Mouse (Mus musculus) kidney, postnatal 14 days (tissue): ENCODE measurements around the gene Man1a.

Source experiments
- DNase-seq: peaks from one replicate; pipeline ENCODE4 v3.0.0; 2022; ENCODE audit warnings: mixed read lengths

Gene Man1a

DNA sequence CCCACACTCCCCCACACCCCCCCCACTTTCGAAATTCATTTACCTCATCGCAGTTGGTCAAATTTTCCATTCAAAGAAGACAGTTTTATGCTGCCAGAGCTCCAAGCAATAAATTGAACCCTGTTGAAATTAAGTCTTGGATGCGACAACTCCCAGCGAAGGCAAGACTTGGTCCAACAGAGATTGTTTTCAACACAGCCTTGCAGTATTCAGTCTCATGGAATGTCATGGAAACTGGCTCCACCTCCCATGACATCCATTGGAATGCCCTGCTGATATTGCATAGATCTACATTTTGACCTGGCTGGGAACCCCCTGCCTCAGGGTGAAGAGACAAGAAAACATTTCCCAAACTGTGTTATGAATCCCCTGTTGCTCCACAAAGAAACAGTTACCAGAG lies at the start of gene Man1a:
Gene Man1a (minus strand): TSS at position 190 of the 400 bp plus-strand sequence.
- DNase-seq = peak; percentile 8

DNA sequence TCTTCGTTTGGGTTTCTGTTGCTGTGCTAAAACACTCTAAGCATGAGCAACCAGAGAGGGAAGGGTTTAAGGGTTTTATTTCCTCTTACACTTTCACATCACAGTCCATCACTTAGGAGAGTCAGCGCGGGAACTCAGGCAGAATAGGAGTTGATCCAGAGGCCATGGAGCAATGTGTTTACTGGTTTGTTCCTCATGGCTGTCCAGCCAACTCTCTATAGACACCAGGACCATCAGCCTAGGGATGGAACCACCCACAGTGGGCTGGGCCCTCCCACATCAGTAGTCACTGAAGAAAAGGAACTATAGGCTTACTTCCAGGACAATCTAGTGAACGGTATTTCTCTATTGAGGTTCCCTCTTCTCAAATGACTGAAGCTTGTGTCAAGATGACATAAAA lies 45.4 kb upstream of the Man1a start:
- no peak for DNase-seq

DNA sequence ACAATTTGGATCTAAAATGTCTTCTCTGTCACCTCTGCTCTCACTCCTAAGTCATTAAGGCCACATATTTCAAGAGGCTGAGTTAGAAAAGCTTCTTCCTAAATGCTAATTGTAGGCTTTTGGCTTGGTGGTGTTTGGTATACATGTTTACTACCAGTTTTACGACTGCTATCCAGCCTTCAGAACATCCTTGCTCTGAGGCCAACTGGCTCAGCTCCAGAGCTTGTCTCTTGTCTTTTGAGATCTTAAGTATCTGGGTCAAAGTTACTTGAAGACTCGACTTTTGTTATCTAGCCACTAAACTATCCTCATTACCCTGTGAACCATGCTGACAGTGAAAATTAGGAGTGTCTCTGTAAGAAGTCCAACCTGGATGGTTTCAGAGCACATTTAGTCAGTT lies 44.0 kb upstream of the Man1a start:
- peak; percentile 81 for DNase-seq

DNA sequence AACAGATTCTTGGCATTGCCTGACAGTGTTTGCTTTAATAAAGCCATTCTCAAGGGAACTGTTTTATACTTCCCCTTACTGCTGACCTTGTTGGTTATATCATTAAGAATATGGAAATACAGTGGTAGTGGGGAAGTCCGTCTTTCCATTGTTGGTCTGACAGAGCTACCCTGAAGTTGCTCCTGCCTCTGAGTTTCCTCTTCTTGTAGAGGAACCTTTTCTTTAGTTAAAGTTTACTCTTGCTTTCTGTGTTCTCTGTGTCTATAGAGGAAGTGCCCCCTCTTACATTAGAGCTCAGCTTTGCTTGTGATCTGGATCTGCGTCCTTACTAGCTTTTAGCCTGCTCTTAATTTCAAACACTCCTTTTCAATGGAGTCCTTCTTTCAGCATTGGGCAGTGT lies 42.9 kb upstream of the Man1a start:
- no peak for DNase-seq

DNA sequence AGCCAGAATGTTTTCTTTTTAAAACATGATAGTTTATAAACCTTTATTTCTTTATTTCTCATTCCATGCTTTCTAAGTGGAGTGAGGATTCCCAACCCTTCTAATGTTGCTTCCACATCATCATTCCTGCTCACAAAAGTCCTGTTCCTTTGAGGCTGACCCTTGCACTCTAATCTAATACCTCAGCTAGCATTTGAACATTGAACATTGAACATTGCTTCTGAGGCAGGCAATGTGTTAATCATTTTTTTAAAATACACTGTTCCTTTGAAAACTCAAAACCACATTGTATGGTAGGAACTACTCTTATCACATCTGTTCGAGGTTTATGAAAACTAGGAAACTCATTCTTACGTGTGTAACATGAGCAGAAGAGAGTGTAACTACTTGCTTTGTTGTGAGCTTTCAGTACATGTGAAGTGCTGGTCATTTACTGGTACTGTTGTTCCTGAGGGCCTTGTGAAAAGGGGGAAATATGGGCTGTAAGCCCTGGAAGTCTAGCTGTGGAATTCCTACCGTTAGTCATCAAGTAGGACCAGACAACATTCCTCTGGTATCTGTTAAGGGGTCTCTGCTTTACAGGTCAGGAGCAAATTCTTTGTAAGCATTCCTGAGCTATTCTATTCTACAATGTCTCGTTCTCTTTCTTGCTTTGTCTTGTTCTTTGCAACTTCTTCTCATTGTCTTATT lies 42.0 kb upstream of the Man1a start:
- DNase-seq = no peak

DNA sequence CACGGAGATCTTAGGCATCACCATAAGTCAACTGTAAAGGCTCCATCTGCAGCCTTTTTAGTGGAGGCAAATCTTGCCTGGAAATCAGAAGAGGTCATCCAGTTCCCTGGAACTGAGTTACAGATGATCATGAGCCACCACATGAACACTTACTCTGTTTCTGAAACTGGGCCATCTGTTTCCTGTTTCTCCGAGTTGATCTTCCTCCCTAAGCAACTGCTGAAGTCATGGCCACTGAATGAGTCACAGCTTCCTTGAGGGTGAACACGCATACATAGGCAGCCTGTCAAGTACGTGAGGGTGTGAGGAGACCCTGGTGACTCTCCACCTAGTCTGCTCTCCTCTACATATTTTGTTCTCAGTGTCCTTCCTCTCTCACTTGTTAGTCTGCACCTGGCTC lies 41.4 kb upstream of the Man1a start:
- DNase-seq = peak; percentile 49

DNA sequence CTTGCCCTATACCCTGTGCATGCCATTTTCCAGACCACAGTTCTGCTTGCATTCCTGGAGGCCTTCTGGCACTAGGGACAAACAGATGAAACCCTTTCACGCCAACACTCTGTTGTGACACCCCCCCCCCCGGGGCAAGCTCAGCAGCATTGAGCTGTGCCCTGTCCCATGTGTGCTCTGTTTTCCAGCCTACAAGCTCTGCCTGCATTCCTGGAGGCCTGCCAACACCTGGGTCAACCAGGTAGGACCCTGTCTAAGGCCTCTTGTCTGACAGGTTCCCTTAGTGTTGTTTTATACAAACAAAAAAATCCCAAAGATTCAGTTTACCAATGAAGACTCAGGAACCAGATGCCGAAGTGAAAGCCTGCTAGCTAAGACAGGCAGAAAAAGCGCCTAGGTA lies 27.3 kb upstream of the Man1a start:
- DNase-seq = peak; percentile 12

DNA sequence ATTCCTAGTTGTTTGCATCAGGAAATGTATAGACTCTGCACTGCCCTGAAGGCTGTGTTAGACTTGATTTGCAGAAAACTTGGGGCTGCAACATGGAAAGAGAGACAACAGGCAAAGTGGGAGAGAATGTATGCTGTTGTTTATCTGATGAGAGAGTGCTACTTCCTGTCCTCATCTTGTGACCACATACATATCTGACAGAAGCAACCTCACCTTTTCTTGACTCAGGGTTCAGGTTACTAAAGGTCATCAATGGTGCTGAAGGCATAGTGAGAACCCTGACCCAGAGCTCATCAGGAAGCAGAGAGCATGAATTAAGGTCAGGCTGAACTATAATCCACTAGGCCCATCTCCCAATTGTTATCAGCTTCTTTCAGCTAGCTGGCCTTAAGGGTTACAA lies 15.7 kb upstream of the Man1a start:
- no peak for DNase-seq

DNA sequence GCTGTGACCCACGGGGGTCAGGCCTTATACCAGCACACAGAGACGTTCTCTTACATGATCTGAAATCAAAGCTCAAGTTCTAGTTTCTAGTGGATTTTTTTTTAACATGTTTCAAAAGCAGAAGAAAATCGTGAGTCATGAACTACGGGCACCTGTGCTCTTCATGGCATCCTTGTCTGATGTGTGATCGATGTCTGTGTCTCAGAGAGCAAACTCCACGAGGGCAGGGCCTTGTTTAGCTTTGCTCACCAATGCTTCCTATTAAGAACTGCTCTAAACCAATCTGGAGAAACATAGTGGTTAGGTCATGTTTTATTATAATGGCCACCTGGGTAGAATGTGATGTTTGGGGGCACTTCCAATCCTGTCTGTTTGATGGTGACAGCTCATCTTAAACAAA lies 13.5 kb upstream of the Man1a start:
- no peak for DNase-seq

DNA sequence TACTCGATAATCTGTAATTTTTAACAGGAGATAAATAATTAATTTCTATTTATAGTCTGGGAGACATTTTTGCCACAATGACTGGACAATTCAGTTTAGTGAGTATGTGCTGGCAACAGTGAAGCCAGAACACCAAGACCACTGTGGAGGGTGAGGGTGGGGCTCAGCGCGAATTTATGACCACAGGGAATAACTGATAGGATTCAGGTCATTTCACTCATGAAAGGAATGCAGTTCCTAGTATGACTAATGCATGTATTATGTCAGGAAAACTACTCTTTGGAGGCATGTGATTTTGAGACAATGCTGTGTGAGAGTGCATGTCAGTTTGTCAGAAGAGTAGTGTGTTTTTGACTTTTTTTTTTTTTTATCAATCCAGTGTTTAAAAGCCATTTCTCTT lies 10.9 kb upstream of the Man1a start:
- DNase-seq = no peak

DNA sequence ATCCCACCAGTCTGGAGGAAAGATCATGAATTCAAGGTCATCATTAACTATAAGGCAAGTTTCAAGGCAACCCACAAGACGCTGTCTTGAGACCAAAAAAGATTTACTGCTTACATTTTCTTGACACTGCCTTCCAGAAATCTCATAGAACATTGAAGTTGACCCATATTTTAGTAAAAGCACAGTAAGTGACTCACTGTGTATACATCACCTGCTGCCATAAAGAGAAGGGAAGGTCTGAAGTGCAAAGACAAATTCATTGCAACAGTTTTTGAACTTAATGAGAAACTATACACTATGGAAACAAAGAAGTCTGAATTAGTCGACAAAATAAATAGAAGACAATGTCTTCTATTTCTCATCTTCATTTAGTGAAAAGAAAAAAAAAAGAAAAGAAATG lies 8.7 kb upstream of the Man1a start:
- no peak for DNase-seq

DNA sequence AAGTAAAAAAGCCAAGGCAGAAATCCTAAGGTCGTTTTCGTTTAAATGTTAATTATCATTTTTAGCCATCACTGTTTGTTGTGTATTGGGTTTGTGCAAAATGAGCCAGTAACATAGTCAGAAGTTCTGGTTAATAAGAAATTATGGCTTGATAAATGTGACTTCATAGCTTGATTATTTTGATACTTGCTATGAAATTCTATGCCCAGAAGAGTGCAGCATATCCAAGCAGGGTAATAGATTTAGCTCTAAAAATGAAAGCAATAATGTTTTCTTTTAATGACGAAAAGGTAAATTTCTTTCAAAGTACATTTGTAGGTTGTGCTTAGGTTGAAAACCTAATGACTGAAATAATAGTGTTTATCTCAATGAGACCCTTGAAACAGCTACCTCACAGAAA lies 596 bp upstream of the Man1a start:
- DNase-seq = no peak

DNA sequence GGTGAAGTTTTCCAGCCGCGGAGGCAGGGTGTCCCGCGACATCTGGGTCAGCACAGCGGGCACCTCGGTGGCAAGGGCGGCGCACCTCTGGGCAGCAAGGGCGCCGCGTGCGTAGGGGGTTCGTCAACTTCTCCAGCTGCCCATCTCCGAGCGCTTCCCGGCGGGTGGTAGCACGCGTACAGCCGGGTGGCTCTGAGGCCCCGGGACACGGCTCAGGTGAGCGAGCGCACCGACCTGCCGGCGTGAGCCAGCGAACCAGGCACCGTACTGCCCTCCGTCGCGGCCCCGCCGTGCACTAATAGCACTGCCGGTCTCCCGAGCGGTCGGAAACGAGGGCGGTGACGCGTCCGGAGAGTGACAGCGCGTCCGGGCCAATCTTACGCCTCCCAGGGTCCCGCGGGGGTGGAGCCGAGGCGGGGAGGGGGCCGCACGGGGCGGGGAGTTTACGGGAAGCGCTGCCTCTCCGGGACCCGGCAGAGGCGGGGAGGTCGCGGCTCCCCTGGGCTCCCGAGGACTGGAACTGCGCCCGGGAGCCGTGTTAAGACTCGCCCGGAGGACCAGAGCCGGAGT lies 883 bp downstream of the Man1a start:
- peak; percentile 96 for DNase-seq

DNA sequence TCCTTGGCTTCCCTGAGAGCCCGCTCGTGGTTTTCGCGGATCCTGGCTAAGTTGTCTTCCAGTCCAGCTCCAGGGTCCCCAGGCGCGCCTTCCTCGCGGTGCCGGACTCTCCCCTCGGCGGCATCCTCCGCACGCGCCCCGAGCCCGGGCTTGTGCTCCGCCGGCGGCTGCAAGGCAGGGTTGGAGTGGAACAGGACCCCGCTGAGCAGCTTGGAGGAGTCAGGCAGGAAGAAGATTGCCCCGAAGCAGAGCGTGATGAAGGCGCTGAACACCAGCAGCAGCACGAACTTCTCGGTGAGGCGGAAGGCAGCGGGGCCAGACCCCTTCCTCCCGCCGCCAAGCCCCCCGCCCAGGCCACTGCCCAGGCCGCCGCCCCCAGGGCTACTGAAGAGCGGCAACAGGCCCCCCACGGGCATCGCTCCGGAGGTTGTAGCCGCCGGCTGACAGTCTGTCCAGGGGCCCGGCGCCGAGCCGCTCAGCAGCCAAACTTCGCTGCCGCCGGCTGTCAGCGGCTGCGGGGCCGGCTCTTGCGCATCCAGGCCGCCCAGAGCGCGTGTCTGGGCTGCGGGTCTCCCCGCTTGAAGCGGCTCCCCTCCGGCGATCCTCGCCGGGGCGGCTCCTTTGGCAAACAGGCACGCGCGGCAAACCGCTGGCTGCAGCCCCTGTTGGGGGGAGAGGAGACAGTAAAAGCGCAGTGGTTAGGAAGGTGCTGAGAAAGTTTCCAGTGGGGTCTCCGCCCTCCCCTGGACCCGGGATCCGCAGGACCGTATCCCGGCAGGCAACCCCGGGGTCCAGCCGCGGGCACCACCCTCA lies 1.6 kb downstream of the Man1a start:
- DNase-seq = peak; percentile 50

DNA sequence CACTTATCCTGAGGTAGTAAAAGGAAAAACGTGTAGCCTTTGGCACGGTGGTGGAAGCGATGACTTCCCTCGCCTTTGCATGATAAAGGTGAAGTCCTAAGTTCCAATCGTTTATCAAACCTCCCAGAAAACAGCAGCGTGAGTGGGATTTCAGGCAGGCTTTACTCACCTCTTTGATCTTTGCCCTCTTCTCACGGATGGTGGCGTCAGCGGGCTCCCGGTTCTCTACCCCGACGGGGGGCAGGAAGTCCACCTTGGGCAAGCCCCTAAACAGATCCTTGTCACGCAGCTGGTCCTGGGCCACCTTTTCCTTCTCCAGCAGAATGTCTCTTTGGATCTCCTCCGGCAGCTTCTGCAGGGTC lies 2.2 kb downstream of the Man1a start:
- no peak for DNase-seq

DNA sequence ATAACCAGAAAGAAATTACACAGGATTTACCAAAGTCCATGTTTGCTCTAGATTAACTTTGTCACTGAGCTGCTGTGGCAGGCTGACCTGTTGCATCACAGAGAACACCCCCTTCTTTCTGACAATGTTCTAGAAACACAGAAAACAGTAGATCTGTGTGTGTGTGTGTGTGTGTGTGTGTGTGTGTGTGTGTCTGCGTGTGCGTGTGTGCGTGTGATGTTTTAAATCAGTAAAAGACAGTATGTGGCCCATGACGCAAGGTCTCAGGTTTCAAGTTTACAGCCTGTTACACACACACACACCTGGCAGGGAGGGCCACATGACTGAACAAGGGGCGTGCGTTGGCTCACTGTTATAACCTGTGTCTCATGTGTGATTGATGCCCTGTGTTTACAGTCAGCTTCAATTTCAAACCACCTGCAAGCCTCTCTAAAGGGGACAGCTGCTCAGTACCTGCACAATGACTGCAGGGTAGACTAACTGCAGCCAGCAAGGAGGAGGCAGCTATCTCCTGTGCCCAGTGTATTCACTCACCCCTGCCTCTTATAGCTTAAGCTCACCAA lies 2.7 kb downstream of the Man1a start:
- DNase-seq = peak; percentile 17

DNA sequence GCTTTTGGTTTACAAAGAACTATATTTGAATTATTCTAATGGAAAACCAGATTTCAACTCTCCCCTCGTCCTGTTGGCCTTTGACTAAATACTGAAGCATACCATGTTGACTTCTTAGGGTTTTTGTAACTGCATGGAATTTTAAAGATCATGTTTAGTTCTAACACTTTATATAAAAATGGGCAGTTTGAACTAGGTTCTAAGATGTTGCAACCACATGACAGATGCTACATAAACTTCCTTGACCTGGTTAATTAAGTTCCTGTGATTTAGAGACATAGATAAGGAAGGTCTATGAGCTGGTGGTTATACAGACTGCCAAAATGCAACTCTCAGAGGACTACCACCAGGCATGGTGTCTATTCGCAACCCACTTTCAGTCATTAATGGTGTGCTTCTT lies 4.1 kb downstream of the Man1a start:
- no peak for DNase-seq

DNA sequence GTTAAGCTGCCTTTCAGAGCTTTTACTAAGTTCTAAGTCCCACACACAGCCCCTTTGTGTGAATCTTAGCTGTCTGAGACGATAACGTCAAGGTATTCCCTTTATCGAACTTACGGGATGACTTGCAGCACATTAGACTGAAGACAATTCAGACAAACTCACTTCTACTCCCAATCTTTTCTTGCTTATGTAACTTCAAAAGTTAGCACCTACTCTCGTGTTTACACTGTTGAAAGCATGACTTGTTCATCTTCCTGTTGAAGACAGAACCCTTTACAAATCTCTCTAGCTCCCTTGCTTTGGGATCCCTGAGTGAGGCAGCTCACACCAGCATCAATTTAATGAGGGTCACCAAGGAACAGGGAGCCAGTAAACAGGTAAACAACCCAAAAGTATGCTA lies 5.9 kb downstream of the Man1a start:
- no peak for DNase-seq

DNA sequence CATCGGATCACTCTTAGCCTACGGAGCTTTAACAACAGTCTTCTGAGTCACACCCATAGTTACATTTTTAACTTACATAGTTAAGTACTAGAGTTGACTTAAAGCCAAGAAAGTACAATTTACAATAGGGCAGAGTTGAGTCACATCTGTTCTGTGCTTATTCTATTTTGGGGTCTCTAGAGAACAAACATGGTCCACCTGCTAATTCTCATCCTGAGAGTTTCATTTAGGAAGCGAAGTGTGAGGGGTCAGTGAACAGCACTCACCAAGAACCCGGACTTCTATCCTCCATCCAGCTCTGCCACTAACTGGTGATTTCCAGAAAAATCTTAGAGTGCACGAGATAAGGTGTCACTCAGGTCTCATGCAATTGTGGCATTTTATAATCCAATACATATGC lies 7.0 kb downstream of the Man1a start:
- no peak for DNase-seq

DNA sequence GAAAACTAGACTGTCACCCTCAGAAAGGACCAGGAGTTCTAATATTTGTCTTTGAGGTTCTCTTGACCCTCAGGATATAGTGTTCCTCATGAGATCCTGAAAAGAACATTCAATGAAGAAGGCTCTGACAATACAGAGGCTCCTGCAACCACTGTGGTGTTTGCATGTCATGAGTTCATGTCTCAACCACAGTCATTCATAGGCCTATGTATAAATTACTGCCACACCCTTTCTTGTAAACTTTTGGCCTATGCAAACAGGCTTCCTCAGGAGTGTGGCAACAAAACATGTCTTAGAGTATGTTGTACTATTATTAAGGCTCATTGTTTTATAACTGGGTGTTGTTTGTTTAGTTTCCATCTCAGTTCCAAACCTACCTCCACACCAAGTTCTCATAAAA lies 9.7 kb downstream of the Man1a start:
- DNase-seq = no peak

DNA sequence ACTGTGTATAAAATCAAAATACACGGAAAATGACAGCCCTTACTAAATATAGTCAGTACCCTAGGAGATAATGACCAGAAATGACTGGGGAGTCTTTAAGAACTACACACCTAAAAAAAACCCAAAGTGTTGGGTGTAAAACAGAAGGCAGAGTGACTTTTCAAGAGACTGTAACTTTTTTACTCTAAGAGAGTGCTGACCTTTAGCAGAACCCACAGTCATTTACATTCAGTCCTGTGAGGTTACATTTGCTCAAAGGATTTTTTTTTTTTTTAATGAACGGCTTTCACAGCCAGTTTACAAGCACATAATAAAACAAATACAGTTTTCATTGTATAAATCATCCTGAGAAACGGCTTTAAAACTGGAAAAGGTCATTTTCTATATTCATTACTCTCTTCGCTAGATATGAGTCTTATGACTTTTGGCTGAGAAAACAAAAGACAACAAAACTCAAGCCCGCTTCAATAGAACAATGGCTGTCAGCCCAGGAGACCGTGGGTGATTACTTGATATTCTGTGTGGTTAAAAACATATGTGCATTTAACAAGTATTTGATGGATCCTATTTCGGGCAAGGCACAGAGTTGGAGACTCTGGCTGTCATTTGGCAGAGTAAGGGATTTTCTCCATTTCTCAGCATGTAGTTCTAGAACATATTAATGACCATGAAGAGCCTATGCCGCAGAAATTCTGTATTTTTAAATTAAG lies 12.7 kb downstream of the Man1a start:
- no peak for DNase-seq

DNA sequence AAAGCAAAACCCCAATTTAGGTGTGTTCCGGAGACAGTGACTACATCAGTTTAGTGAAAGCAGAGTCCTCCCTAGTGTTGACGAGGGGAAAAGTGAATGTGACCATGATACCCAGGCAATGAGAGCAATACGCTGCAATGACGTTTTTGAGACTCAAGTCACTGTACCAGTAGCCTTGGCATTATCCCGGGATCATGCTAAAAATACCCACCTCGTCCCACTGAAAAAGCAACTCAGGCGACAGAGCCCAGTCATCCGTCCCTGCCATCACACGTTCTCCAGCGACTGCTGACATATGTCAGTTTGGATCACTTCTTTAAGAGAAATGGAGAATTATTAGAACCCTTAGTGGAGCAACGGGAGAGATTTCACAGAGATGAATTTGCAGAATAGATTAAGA lies 13.6 kb downstream of the Man1a start:
- no peak for DNase-seq

DNA sequence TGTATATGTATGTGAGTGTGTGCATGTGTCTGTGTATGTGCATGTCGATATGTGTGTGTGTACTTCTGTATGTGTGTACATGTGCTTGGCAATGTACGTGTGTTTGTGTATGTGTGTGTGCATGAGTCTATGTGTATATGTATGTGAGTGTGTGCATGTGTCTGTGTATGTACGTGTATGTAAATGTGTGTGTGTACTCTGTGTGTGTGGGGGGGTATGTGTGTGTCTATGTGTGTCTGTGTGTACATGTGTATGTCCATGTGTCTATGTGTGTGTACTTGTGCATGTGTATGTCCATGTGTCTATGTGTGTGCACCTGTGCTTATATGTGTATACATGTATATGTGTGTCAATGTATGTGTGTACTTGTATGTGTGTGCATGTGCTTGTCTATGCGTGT lies 15.2 kb downstream of the Man1a start:
- no peak for DNase-seq
